Mouse (Mus musculus) liver, adult 2 months (tissue): ENCODE data around the gene Cnn2. TPM values are rescaled to one million over a fixed set of nuclear protein-coding genes. Genes with fewer than 3 reads are reported as not detected.

Source experiments
- DNase-seq: peaks from one replicate; pipeline ENCODE4 v3.0.0-alpha.2; 2011; ENCODE audit warnings: low read depth, low spot score; ENCODE audit errors: extremely low read depth
- H3K27ac ChIP-seq: fragments of 200-500 bp; replicated peaks from 2 replicates; pipeline ENCODE4 v1.5.1; 2012; ENCODE audit warnings: low read depth, mild to moderate bottlenecking, control low read depth, inconsistent platforms, low read length; ENCODE audit not compliant: insufficient read depth
- H3K27me3 ChIP-seq: fragments of 200-500 bp; 2 replicates; pipeline ENCODE4 v1.6.1; 2012; ENCODE audit warnings: mild to moderate bottlenecking, moderate library complexity, low read length, inconsistent platforms; ENCODE audit not compliant: control insufficient read depth, insufficient read depth
- H3K36me3 ChIP-seq: fragments of 200-500 bp; 2 replicates; pipeline ENCODE4 v1.6.1; 2012; ENCODE audit warnings: low read length, inconsistent platforms; ENCODE audit not compliant: control insufficient read depth, insufficient read depth
- H3K4me1 ChIP-seq: fragments of 200-500 bp; 2 replicates; pipeline ENCODE4 v1.6.1; 2011; ENCODE audit warnings: low read length; ENCODE audit not compliant: control insufficient read depth, insufficient read depth
- H3K4me3 ChIP-seq: fragments of 200-500 bp; 2 replicates; pipeline ENCODE4 v1.5.1; 2011; ENCODE audit warnings: low read depth, mild to moderate bottlenecking, control low read depth, low read length, moderate library complexity; ENCODE audit not compliant: insufficient read depth
- H3K79me2 ChIP-seq: fragments of 200-500 bp; 2 replicates; pipeline ENCODE4 v1.6.1; 2012; ENCODE audit warnings: inconsistent platforms, mild to moderate bottlenecking, low read length, moderate library complexity; ENCODE audit not compliant: control insufficient read depth, insufficient read depth
- H3K9ac ChIP-seq: fragments of 200-500 bp; 2 replicates; pipeline ENCODE4 v1.6.1; 2012; ENCODE audit warnings: low read depth, mild to moderate bottlenecking, control low read depth, inconsistent platforms, low read length
- CTCF ChIP-seq: fragments of 200-500 bp; IDR thresholded peaks from 2 replicates; pipeline ENCODE4 v1.5.1; 2011; ENCODE audit warnings: low read depth, low read length, control low read depth
- POLR2A ChIP-seq: fragments of 200-500 bp; IDR thresholded peaks from 2 replicates; pipeline ENCODE4 v1.6.1; 2011; ENCODE audit warnings: low read length, control low read depth; ENCODE audit not compliant: insufficient read depth; ENCODE audit errors: extremely low read depth
- WGBS: fragments of 180-500 bp; shearing (Covaris S2); methylation state at CpG from one replicate; pipeline ENCODE4 v1.1.7; 2018; 5-methylcytosine and 5-hydroxymethylcytosine counted together
- polyA plus RNA-seq: library from polyadenylated mRNA; depleted of rRNA; stranded (reverse); fragments of >200 nt; gene quantifications from 2 replicates; pipeline ENCODE4 v1.2.3, GENCODE M21; 2012
- total RNA-seq: library from RNA; depleted of rRNA; stranded (reverse); fragments of >200 nt; gene quantifications from 2 replicates; pipeline ENCODE4 v1.2.3, GENCODE M21; 2014

Gene Cnn2
- total and polyA plus RNA-seq, 2 experiments: 5.2 to 9.8 TPM

GRCm38 (mm10) chr10:79971183-79971497 lies 17.2 kb upstream of the Cnn2 start:
- H3K79me2 ChIP-seq: no peaks in the 10 kb centered on the region
- peak overlapping the region; percentile 32 for H3K9ac ChIP-seq
- peaks cover 35% of the 10 kb centered on the region for H3K4me1 ChIP-seq
- no peaks in the 10 kb centered on the region for H3K27me3 ChIP-seq
- peaks cover 6% of the 10 kb centered on the region; the same call in 1 of the 2 replicates for H3K36me3 ChIP-seq
- no peak for DNase-seq
- H3K27ac ChIP-seq: no peak overlapping the region
- H3K4me3 ChIP-seq: no peak overlapping the region; the same call in 1 of the 2 replicates
- TF ChIP-seq POLR2A (no peak), CTCF (no peak)
- WGBS: 14% methylated on average over 21 of the region's 21 CpGs

DNA sequence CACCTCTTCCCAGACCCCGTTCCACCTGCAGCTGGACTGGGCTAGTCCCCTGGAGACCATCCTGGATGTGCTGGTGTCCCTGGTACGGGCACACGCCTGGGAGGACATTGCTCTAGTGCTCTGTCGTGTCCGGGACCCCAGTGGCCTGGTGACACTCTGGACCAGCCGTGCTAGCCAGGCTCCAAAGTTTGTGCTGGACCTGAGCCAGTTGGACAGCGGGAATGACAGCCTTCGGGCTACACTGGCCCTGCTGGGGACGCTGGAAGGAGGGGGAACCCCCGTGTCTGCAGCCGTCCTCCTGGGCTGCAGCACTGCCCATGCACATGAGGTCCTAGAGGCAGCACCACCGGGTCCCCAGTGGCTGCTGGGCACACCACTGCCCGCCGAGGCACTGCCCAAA lies 15.6 kb upstream of the Cnn2 start:
- Histone ChIP-seq H3K4me1 (peaks cover 22% of the 10 kb centered on the region), H3K9ac (no peak overlapping the region), H3K27ac (no peak overlapping the region), H3K27me3 (no peaks in the 10 kb centered on the region), H3K4me3 (no peak overlapping the region), H3K79me2 (no peaks in the 10 kb centered on the region), H3K36me3 (peaks cover 21% of the 10 kb centered on the region)
- peak; percentile 71 for DNase-seq
- WGBS: 19% methylated on average over 14 of the region's 14 CpGs
- TF ChIP-seq CTCF (no peak), POLR2A (no peak)

- Histone ChIP-seq H3K79me2 (no peaks in the 10 kb centered on the region), H3K27ac (no peak overlapping the region), H3K36me3 (peaks cover 31% of the 10 kb centered on the region), H3K4me1 (peaks cover 10% of the 10 kb centered on the region), H3K9ac (no peak overlapping the region), H3K4me3 (no peak overlapping the region), H3K27me3 (no peaks in the 10 kb centered on the region)
- WGBS: 90% methylated on average over 21 of the region's 21 CpGs
- no peak for TF ChIP-seq POLR2A
- TF ChIP-seq CTCF: no peak
- no peak for DNase-seq
Observed at GRCm38 (mm10) chr10:79974087-79974486, 14.3 kb upstream of the Cnn2 start.

DNA sequence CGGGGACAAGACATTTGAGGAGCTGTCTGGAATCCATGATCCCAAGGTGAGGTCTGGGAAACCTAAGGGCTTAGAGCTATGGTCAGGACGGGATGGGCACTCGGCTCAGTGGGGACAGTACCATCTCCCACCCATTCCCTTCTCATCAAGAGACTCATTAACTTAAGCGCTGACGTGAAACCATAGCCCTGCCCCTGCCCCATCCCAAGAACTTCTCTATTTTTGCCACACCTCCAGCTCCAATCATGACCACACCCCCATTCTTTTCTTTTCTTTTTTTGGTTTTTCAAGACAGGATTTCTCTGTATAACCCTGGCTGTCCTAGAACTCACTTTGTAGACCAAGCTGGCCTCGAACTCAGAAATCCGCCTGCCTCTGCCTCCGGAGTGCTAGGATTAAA lies 13.7 kb upstream of the Cnn2 start:
- H3K4me3 ChIP-seq: no peak overlapping the region
- DNase-seq: no peak
- no peak overlapping the region for H3K27ac ChIP-seq
- TF ChIP-seq CTCF (no peak), POLR2A (no peak)
- no peaks in the 10 kb centered on the region for H3K27me3 ChIP-seq
- no peak overlapping the region for H3K9ac ChIP-seq
- no peaks in the 10 kb centered on the region for H3K79me2 ChIP-seq
- 87% methylated on average over 8 of the region's 8 CpGs for WGBS
- peaks cover 5% of the 10 kb centered on the region for H3K4me1 ChIP-seq
- H3K36me3 ChIP-seq: peaks cover 31% of the 10 kb centered on the region

DNA sequence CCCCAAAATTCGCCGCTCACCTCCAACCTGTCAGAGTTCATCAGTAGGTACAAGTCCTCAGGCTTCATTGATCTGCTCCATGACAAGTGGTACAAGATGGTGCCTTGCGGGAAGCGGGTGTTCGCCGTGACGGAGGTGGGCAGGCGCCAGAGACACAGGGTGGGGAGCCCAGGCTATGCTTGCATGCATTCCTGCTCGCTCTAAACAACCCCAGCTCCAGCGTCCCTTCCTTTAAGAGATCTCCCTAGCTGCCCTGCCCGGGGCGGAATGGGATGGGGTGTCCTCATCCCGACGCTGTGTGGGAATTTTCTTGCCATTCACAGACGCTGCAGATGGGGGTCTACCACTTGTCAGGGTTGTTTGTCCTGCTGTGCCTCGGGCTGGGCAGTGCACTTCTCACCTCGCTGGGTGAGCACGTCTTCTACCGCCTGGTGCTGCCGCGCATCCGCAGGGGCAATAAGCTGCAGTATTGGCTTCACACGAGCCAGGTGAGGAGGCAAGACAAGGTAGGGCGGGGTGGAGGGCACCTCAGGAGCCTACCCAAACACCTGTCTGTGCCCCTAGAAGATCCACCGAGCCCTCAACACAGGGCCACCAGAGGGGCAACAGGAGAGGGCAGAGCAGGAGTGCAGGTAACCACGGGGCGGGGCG lies 12.2 kb upstream of the Cnn2 start:
- TF ChIP-seq POLR2A (no peak), CTCF (no peak)
- DNase-seq: no peak
- Histone ChIP-seq H3K36me3 (peaks cover 31% of the 10 kb centered on the region), H3K79me2 (peaks cover 4% of the 10 kb centered on the region; the same call in 1 of the 2 replicates), H3K27ac (no peak overlapping the region), H3K4me3 (no peak overlapping the region), H3K27me3 (no peaks in the 10 kb centered on the region), H3K9ac (no peak overlapping the region), H3K4me1 (peaks cover 2% of the 10 kb centered on the region)
- 93% methylated on average over 28 of the region's 28 CpGs for WGBS

DNA sequence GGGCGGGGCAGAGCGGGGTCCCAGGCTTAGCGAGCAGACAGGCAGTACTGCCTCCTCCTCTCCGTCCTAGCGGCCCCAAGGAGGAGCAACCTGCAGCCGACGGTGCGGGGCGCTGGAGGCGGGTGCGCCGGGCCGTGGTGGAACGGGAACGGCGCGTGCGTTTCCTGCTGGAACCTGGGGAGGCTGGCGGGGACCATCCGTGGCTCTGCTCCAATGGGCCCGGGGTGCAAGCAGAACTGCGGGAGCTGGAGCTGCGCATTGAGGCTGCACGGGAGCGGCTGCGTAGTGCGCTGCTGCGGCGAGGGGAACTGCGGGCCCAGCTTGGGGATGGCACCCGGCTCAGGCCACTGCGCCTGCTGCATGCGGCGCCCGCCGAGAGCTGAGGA lies 11.7 kb upstream of the Cnn2 start:
- no peak overlapping the region for H3K27ac ChIP-seq
- H3K4me3 ChIP-seq: no peak overlapping the region
- peaks cover 2% of the 10 kb centered on the region for H3K4me1 ChIP-seq
- 93% methylated on average over 35 of the region's 36 CpGs for WGBS
- H3K79me2 ChIP-seq: peaks cover 9% of the 10 kb centered on the region; the same call in 1 of the 2 replicates
- DNase-seq: no peak
- no peak for TF ChIP-seq CTCF
- TF ChIP-seq POLR2A: no peak
- peaks cover 31% of the 10 kb centered on the region for H3K36me3 ChIP-seq
- no peaks in the 10 kb centered on the region for H3K27me3 ChIP-seq
- H3K9ac ChIP-seq: no peak overlapping the region
